Mouse (Mus musculus) adrenal gland, adult 18-20 months (tissue): ENCODE data around the gene Atg5. TPM values are rescaled to one million over a fixed set of nuclear protein-coding genes. Genes with fewer than 3 reads are reported as not detected.
A peak's percentile ranks its signal among the peaks of the same experiment; 100 is the strongest.
"Not testable (repeated sequence)": the region's sequence is repeated elsewhere in the genome, so short reads cannot be mapped to it uniquely, and the experiment has no call there.

Source experiments
- DNase-seq, 2 experiments: peaks; one replicate each; pipeline ENCODE4 v3.0.0; 2021 to 2022; ENCODE audit warnings: low spot score in 2 of 2
- total RNA-seq, 2 experiments: library from RNA; stranded (reverse); gene quantifications; 1 replicate in 1 of 2; 2 replicates in 1 of 2; pipeline ENCODE4 v1.2.3; 2021

Atg5 gene
- total RNA-seq, 2 experiments from 2014 or later: 24.3 to 44.0 TPM

DNA sequence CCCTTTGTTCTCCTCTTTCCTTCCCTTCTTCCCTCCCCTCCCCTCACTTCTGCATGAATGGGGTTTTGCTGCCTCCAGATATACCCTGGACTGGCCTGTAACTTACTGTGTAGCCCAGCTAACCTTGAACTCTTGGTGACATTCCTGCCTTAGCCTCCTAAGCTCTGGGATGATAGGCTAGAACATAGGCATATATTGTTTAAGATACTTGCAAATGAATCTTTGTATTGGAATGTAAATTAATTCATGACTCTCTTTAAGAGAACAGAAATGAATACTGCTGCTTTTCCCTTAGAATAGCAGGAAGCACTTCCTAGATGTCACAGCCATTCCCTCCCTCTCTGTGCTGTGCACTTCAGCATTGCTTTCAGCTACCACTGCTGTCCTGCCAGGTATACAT, 40.1 kb downstream of the Atg5 start:
- no peak for DNase-seq

DNA sequence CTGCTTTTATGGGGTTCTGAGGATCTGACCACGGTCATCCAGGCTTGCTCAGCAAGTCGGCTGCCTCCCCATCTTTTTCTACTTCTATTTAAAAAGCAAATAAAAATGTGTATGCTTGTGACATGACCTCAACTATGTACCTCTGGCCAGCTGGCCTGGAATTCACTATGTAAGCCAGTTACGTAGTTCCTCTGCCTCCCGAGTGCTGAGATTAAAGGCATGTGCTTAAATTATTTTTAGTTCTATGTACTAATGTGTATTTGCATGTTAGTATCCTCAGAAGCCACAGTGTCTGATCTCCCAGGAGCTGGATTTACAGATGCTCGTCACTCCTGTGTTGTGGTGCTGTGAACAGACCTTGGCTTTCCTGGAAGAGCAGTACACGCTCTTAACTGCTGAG, 41.1 kb downstream of the Atg5 start:
- no peak for DNase-seq

DNA sequence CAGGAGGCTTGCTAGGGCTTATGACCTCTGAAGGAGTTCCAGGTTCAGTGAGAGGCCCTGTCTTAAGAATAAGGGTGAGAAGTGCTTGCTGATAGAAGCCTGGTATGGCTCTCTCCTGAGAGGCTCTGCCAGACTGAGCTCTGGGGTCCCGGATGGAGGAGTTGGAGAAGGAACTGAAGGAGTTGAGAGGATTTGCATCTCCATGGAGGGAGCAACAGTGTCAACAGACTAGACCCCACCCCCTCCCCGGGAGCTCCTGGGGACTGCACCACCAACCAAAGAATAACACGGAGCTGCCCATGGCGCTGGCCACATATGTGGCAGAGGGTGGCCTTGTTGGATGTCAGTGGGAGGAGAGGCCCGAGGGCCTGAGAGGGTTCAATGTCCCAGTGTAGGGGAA, 47.1 kb downstream of the Atg5 start:
- DNase-seq: no peak

DNA sequence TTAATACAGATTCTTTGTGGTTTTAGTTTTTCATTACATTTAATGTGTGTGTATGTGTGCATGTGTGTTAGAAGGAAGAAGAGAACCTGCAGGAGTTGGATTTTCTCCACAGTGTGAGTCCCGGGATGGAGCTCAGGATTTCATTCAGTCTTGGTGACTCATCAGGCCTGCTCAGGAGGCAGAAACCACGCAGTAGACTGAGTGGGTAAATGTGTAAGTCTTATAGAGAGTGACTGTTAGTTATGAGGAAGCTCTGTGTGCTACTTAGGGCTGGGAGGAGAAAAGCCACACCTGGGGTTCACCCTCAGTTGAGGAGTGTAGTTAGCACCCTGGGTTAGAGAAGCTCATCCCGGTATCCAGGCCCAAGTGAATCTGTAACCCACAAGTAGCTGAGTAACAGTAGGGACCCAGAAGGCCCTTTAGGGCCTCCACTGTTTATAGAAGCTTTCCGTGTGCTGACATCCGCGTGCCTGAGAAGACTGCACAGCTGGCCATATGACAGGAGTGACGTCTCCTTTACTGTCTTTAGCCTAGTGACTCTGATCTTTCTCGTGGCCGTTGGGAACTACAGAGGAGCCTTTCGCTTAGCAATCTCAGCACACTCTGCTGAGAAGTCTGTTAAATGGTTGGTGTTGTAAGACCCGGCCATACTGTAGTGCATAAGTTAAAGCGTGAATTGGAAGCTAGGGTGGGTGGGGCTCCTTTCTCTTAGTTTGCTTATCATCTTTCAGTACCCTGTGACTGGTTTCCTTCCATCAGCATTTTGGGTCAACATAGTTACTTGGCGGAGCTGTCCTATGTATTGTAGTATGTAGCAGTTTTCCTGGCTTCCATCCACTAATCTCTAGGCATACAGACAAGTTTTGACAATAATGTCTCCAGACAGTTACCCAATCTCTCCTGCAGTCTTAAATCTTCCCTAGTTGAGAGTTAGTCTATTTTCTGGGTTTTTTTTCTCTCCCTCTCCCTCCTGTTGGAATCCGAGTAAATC, 48.4 kb downstream of the Atg5 start:
- DNase-seq: no peak

DNA sequence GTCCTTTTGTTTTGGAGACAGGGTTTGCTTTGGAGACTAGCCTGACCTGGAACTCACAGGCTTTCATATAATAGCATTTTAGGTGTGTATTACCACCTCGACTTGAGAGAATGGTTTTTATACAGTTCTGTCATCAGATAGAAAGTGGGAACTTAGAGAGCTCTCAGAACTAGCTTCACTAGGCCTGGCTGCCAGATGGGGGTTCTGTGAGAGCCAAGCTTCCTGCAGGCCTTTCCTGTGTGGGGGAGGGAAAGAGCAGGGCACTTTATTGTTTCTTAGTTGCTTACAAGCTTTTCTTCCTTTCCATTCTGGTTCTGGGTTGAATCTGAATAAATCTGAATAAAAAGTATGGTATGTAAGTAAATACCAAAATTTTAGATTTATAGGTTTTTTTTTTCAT, 54.0 kb downstream of the Atg5 start:
- DNase-seq: no peak

DNA sequence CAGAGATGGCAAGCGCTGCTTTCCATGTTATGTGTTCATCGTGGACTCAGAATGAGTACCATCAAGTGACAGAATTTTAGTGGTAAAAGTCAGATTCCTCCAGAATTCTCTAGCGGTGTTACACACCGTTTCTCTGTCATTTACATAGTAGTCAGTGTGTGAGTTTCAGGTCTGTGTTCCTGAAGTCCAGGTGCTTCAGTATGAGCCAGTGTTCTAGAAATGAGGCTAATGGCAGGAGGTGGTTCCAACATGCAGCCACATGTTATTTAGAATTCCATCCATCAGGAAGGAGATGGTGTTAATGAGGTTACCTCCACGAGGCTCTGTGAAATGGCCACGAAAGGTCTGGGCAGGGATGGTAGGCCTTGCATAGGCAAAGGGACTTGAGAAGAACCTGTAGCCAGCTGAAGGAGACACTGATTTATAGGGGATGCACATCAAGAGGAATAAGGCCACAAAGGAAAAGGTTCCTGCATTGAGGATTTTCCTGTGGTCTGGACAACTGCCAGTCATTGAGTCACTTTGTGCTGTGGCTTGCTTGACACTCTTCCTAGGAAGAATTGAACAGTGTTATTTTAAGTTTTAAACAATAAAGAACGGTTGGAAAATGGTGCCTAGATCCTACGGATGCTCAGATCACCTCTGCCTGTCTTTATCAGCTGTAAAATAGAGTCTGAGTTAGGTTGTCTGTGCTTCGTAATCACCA, 55.1 kb downstream of the Atg5 start:
- DNase-seq: no peak

DNA sequence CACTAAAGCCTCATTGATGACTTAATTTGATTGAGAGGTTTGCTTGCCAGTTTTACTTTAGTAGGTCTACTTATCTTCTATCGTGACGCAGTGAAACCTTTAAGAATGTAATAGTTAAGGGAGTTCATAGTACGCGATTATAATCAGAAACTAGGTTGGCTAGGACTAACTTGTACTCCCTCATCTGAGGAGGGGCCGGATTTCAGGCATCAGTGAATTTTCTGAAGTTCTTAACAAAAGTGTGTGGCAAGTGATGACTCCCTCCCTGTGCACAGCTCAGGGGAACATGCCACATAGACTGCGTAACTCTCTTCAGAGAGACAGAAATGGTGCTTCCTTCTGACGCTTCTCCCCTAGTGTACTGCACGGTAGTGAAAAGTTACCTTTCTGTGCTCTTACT, 55.7 kb downstream of the Atg5 start:
- DNase-seq: no peak

DNA sequence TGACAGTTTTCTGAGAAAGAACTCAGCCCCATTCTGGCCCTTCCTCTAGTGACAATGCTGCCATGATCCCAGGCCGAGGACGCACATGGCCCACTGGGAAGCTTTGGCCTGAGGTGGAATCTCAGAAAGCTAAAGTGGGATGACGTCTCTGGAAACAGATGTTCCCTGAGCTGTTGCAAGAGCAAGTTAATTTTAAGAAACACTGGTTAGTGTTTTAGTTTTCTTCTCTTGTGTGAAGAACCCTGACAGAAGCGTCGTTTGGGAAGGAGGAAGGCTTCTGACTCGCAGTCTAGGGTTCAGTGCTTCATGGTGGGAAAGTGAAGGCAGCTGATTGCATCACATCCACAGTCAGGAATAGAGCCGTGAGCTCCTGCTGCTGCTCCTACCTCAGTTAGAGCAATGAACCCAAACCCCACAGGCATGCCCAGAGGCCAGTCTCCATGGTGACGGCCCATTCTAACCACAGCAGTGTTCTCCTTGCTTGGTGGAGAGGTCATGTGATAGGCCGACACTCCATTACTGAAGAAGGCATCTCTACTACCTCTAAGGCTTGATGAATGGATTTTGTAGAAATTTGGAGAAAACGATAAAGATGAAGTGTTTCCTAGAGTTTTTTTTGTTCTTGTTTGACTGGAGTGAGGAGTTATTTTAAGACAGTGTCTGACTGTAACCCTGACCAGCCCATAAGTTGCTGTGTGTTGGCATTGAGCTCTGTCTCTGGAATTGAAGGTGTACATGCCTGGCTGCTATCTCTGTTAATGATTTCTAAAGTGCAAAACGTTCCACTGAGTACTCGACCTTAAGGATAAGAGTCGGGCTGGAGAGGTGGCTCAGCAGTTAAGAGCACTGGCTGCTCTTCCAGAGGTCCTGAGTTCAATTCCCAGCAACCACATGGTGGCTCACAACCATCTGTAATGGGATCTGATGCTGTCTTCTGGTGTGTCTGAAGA, 57.7 kb downstream of the Atg5 start:
- DNase-seq: no peak

DNA sequence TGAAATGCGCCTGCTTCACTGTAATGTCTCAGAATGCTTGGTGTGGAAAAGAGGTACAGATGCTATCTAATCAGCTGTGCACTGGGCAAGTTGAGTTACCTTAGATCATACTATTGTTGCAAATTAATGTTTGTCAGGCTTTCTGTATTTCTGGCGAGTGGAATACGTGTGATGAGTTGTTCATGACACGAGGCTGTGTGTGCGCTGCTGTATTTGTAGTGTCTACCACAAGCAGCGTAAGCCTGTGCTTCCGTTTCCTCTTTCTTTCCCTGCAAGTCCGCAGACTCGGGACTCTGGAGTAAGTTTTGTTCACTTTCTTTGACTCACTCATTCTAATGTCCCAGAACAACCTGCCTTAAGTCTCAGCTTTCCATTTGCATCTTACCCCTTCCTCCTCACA, 58.9 kb downstream of the Atg5 start:
- DNase-seq: no peak

DNA sequence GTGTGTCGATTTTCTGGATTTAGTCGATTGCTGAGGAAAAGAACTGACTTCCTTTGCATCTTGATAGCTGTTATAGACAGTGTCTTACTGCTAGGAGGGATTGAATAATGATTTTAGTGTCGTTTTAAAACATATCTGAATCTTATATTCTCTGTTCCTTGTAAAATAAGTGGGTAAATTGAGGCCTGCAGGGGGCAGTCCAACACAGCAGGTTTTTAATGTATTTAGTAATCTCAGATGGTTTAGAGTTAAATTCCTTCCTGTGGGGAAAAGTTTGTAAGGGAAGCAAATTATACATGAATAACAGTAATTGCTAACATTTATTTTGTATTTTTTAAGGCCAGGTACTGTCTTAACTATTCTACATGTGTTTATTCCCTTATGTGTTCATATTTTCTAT, 60.2 kb downstream of the Atg5 start:
- DNase-seq: peak in 1 of 2 experiments; percentile 43

DNA sequence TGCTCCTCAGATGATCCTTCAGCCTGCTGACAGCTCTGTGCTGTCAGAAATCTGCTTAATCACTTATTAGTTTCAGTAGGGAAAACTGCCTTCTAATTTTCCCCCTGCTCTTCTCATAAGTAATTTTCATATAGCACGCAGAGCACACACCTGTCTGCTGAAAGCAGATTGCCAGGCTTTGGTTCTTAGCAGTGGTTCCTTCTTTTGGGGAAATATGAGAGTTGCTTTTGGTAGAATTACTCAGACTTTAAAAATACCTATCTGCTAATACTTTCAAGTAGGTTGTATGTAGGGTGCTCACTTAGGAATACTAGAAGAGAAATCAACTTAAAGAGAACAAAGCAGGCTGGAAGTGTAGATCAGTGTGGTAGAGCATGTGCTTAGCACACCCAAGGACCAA, 62.6 kb downstream of the Atg5 start:
- no peak for DNase-seq

DNA sequence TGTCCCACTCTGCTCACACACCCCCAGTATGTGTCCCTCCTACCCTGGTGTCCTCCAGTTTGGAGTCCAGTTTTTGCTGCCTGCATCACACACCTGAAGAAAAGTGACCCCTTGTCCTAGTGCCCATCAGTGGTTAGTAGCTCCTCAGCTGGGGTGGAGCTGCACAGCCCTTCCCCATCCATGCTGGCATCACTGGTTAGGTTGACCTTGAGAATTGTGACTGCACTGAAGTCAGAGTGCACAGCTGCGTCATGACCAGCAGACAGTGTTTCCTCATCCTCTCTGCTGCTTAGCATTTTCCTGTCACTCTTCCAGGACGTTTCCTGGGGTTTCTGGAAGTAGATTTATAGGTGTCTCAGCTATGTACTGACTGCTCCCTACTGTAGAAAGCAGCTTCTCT, 63.3 kb downstream of the Atg5 start:
- DNase-seq: no peak

DNA sequence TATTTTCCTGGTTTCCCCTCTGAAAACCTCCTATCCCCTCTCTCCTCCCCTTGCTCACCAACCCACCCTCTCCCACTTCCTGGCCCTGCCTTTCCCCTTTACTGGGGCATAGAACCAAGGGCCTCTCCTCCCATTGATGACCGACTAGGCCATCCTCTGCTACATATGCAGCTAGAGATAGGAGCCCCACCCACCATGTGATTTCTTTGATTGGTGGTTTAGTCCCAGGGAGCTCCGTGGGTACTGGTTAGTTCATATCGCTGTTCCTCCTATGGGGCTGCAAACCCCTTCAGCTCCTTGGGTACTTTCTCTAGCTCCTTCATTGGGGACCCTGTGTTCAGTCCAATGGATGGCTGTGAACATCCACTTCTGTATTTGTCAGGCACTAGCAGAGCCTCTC, 64.5 kb downstream of the Atg5 start:
- DNase-seq: not testable (repeated sequence)

DNA sequence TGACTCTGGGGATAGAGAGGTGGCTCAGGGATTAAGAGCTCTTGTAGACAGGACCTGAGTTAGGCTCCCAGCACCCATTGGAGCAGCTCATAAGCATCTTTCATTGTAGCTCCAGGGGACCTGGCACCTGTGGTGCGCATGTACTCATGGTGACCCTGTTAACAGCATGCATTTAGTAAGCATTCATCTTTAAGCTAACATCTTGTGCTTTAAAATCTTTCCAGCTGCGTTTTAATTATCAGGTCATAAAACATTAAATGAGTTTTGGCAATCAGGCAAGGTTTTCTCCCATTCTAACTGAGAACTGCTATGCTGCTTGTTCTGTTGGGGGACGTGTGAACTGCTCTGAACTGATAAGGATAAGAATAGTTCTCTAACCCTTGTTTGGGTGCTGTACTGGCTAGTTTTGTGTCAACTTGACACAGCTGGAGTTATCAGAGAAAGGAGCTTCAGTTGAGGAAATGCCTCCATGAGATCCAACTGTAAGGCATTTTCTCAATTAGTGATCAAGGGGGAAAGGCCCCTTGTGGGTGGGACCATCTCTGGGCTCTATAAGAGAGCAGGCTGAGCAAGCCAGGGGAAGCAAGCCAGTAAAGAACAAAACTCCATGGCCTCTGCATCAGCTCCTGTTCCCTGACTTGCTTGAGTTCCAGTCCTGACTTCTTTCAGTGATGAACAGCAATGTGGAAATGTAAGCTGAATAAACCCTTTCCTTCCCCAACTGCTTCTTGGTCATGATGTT, 68.7 kb downstream of the Atg5 start:
- not testable (repeated sequence) for DNase-seq

DNA sequence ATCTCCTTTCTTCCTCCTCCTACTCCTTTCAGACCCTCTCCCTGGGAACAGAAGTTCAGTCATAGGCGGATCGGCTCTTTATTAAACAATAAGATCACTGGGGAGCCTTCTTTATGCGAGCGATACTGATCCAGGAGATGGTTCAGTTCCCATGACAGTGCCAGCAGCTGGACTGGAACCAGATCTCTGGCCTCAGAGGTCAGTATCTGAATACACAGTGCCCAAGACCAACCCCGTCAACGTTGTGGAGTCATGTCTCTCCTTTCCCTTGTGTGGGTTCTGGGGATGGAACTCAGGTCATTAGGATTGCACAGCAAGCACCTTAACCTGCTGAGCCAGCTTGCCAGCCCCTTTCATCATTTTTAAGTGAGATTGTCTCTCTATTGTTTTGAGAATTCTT, 70.4 kb downstream of the Atg5 start:
- no peak for DNase-seq

DNA sequence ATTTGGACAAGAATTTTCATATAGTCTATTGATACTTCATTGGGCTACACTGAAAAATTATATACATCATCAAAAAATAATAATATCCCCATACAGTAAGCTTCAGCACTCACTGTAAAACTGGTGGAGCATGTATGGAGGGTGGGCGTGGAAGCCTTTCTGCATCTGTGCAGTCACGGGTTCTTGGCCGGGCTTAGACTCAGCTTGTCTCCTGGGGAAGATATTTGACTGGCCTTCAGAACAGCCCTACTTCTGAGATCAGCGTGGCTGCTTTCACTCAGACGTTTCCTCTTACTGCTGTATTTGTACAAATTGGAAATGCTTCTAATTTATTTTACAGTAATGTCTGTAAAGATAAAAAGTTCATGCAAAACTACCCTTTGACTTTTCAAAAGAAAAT, 71.2 kb downstream of the Atg5 start:
- no peak for DNase-seq

DNA sequence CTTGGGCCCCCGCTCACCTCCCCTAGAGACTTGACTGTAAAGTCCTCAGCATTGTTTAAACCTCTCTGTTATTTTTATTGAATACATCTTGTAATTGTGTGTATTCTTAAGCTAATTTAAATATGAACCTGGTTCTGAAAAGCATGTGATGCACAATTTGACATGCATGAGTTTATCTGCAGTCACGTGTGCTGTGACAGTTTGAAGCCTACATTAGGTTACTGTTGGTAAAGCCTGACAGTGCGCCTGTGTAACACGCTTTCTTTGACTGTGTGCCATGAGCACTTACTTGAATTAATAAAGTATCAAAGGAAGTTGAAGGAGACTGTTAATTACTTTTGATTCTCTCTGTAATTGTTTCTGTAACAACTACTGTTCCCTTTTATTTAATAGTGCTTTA, 72.8 kb downstream of the Atg5 start:
- no peak for DNase-seq

DNA sequence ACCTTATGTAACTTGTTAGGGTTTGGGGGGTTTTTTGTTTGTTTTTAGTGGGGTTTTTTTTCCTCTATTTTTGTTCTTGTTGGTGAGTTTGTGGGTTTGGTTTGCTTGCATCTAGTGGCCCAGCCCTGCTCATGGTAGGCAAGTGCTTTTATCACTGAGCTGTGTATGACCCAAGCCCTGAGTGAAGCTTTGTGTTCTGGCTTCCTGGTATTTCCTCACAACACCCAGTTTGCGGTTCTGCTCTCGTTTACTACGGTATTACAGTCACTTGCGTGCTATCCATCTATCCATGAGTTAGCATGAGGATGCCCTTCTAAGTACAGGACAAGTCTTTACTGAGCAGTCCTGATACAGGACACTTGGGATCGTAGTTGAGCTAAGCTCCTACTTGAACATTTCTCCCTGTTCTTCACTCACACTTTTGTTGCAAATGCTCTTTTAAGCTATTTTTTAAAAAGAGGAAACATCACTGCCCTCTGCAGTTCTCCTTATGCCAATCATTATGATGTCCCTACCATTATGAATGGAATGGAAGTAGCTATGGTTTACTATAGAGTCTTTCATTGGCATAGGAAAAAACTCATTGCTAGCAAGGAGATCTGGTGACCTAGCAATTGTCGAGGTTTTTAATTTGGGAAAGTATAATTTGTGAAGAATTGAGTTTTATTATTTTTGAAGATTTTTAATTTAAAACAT, 73.8 kb downstream of the Atg5 start:
- no peak for DNase-seq

DNA sequence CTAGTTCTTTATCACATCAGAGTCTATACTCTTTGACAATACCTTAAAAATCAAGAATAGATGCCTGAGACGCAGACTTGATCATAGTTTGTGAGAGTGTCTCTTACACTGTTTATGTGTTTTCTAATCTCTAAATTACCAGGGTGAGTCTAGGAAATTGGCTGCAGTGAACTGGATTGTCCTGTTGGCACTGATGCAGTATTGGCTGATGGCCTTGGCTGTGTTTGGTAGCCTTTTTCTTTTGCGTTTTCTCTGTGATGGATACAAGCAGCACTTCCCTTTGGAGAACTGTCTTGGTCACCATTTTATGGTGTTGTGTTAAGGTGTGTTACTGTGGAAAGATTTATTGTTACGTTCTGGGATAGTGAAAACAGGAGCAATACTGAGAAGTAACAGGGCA, 75.2 kb downstream of the Atg5 start:
- DNase-seq: no peak
